Mouse (Mus musculus): Measurements from ENCODE around the gene Gstm5. TPM values are rescaled to one million over a fixed set of nuclear protein-coding genes. Genes with fewer than 3 reads are reported as not detected.
A peak's percentile ranks its signal among the peaks of the same experiment; 100 is the strongest.

Gene Gstm5
- polyA plus RNA-seq, 1 experiment, result 198 TPM

DNA sequence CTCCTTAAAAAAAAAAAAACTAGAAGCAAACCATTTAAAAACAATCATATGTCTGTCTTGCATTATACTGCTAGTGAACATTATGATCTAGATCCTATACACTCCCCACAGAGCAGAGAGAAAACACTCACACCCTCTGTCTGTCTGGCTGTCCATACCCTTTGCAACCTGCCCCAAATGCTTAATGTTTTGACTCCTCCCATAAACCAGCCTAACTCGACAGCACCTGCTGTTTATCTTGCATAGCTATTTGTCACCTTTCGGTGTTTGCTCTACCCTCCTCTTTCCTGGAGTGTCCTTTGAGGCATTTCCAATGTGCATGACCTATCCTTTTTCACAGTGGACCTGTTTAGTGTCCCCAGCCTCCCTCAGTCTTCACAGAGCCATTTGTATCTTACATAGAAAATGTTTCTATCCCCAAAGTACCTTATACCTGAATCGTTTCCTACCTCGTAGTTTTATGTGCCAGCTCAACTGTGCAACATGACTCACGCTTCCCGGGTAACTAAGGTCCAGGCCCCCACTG lies 364 bp upstream of the Gstm5 start:
- 6% methylated on average over 6 of the region's 6 CpGs for WGBS
- no peak for TF ChIP-seq POLR2A (IDR thresholded peaks at IDR 0.05; ENCODE audit: low read depth, low read length)
- no peak for TF ChIP-seq CTCF (conservative IDR thresholded peaks at IDR 0.05; ENCODE audit: insufficient read depth, insufficient read length, low read depth, low read length)
- H3K27me3 ChIP-seq (replicated peaks; ENCODE audit: control insufficient read depth, insufficient read depth, low read length), result no peaks in the 10 kb centered on the region
- H3K4me3 ChIP-seq (ENCODE audit: insufficient read depth, low read depth, low read length), result peak overlapping the region; percentile 68
- no peak for DNase-seq
- H3K27ac ChIP-seq (ENCODE audit: insufficient read depth, low read depth, low read length), result peak overlapping the region; percentile 26; the same call in 1 of the 2 replicates
- H3K36me3 ChIP-seq (ENCODE audit: control insufficient read depth, insufficient read depth, low read length), result no peaks in the 10 kb centered on the region
- peaks cover 20% of the 10 kb centered on the region; the same call in 1 of the 2 replicates for H3K4me1 ChIP-seq (ENCODE audit: control insufficient read depth, insufficient read depth, low read length)

- Histone ChIP-seq H3K4me3 (ENCODE audit: insufficient read depth, low read depth, low read length) (no peak overlapping the region), H3K27me3 (replicated peaks; ENCODE audit: control insufficient read depth, insufficient read depth, low read length) (no peaks in the 10 kb centered on the region), H3K27ac (ENCODE audit: insufficient read depth, low read depth, low read length) (peak overlapping the region; percentile 47), H3K4me1 (ENCODE audit: control insufficient read depth, insufficient read depth, low read length) (peaks cover 24% of the 10 kb centered on the region; the same call in 1 of the 2 replicates), H3K36me3 (ENCODE audit: control insufficient read depth, insufficient read depth, low read length) (no peaks in the 10 kb centered on the region)
- TF ChIP-seq POLR2A (IDR thresholded peaks at IDR 0.05; ENCODE audit: low read depth, low read length), result no peak
- TF ChIP-seq CTCF (conservative IDR thresholded peaks at IDR 0.05; ENCODE audit: insufficient read depth, insufficient read length, low read depth, low read length), result no peak
- peak; percentile 84 for DNase-seq
- 42% methylated on average over 13 of the region's 13 CpGs for WGBS
These were observed 3.1 kb downstream of the Gstm5 start for GRCm38 (mm10) chr3:107898691-107899090.

DNA sequence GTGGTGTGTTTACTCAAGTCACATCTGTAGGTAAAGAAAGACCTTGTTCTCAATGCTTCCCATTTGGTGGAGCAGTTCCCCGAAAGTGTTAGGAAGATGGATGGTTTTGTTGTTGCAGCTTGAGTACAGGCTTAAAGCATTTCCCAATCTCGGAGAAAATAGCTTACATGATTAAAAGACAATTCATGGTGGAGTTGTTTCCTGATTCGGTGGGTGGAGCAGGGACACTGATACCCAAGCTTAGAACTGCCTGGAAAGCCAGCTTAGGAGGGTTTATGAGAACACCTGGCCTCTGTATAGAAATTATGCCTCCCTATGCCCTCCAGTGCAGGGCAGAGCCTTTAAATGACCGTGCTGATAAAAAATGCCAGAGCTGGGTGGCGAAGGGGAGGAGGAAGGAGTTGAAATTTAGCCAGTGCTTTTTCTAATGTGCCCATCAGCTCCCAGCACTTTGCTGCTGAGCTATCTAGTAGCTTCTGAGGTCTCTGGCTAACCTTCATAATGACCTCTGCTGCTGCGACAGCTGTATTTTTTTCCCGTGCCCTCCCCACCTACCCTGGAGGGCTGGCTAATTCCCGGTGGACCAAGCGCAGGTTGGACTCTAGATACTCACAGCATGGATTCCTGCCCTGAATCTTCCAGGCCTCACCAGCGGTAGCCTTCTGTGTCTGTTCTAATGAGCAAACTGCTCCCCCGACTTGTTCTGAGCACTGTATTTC lies 5.5 kb downstream of the Gstm5 start:
- no peaks in the 10 kb centered on the region for H3K27me3 ChIP-seq (replicated peaks; ENCODE audit: control insufficient read depth, insufficient read depth, low read length)
- WGBS, result 30% methylated on average over 11 of the region's 11 CpGs
- peak overlapping the region; percentile 37; the same call in 1 of the 2 replicates for H3K27ac ChIP-seq (ENCODE audit: insufficient read depth, low read depth, low read length)
- no peaks in the 10 kb centered on the region for H3K36me3 ChIP-seq (ENCODE audit: control insufficient read depth, insufficient read depth, low read length)
- DNase-seq, result peak; percentile 67
- H3K4me3 ChIP-seq (ENCODE audit: insufficient read depth, low read depth, low read length), result no peak overlapping the region
- TF ChIP-seq CTCF (conservative IDR thresholded peaks at IDR 0.05; ENCODE audit: insufficient read depth, insufficient read length, low read depth, low read length) (no peak), POLR2A (IDR thresholded peaks at IDR 0.05; ENCODE audit: low read depth, low read length) (no peak)
- H3K4me1 ChIP-seq (ENCODE audit: control insufficient read depth, insufficient read depth, low read length), result peaks cover 19% of the 10 kb centered on the region; the same call in 1 of the 2 replicates

DNA sequence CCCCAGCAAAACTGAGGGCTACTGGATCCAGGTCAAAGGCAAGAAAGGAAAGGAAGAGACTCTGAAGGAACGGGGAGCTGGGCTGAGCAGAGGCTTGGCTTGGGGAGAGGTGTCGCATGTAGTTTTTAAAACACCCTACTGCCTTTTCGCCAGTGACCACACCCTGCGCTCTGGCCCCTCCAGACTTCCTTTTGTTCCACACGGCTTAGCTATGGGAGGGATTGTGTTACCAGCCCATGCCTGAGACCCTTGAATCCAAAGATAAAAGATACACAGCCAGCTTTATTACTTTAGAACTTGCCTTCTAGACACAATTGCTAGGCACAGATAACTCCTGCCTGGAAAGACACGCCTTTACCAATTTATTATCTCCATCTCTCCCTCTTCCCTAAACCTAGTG lies 10.3 kb downstream of the Gstm5 start:
- H3K4me3 ChIP-seq (ENCODE audit: insufficient read depth, low read depth, low read length), result no peak overlapping the region
- H3K27ac ChIP-seq (ENCODE audit: insufficient read depth, low read depth, low read length), result no peak overlapping the region
- H3K27me3 ChIP-seq (replicated peaks; ENCODE audit: control insufficient read depth, insufficient read depth, low read length), result no peaks in the 10 kb centered on the region
- DNase-seq, result no peak
- no peak for TF ChIP-seq CTCF (conservative IDR thresholded peaks at IDR 0.05; ENCODE audit: insufficient read depth, insufficient read length, low read depth, low read length)
- TF ChIP-seq POLR2A (IDR thresholded peaks at IDR 0.05; ENCODE audit: low read depth, low read length), result no peak
- peaks cover 5% of the 10 kb centered on the region; the same call in 1 of the 2 replicates for H3K4me1 ChIP-seq (ENCODE audit: control insufficient read depth, insufficient read depth, low read length)
- 73% methylated on average over 6 of the region's 6 CpGs for WGBS
- H3K36me3 ChIP-seq (ENCODE audit: control insufficient read depth, insufficient read depth, low read length), result no peaks in the 10 kb centered on the region

- Histone ChIP-seq H3K36me3 (ENCODE audit: control insufficient read depth, insufficient read depth, low read length) (no peaks in the 10 kb centered on the region), H3K27me3 (replicated peaks; ENCODE audit: control insufficient read depth, insufficient read depth, low read length) (no peaks in the 10 kb centered on the region), H3K4me3 (ENCODE audit: insufficient read depth, low read depth, low read length) (no peak overlapping the region), H3K4me1 (ENCODE audit: control insufficient read depth, insufficient read depth, low read length) (no peaks in the 10 kb centered on the region; the same call in 1 of the 2 replicates), H3K27ac (ENCODE audit: insufficient read depth, low read depth, low read length) (no peak overlapping the region)
- 78% methylated on average over 15 of the region's 15 CpGs for WGBS
- no peak for DNase-seq
- no peak for TF ChIP-seq POLR2A (IDR thresholded peaks at IDR 0.05; ENCODE audit: low read depth, low read length)
- TF ChIP-seq CTCF (conservative IDR thresholded peaks at IDR 0.05; ENCODE audit: insufficient read depth, insufficient read length, low read depth, low read length), result no peak
These were observed 21.1 kb downstream of the Gstm5 start for GRCm38 (mm10) chr3:107916674-107917073.

DNA sequence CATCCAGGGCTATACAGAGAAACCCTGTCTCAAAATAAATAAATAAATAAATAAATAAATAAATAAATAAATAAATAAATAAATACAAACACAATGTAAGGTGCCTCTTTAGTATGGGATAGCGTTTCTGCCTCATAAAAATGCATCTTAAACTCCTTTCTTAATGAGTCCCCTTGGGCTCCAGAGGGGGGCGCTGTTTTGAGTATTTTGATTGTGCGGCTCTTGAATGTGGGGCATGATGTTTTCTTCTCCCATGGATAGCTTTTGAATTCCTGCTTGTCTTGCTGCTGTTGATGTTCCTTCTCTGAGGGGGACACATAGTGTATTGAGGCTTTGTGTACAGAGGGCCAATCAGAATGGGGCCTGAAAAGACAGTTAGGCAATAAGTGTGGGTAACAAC lies 21.5 kb downstream of the Gstm5 start:
- no peak overlapping the region for H3K27ac ChIP-seq (ENCODE audit: insufficient read depth, low read depth, low read length)
- WGBS, result 75% methylated on average over 3 of the region's 3 CpGs
- H3K27me3 ChIP-seq (replicated peaks; ENCODE audit: control insufficient read depth, insufficient read depth, low read length), result no peaks in the 10 kb centered on the region
- H3K36me3 ChIP-seq (ENCODE audit: control insufficient read depth, insufficient read depth, low read length), result no peaks in the 10 kb centered on the region
- H3K4me3 ChIP-seq (ENCODE audit: insufficient read depth, low read depth, low read length), result no peak overlapping the region
- no peak for DNase-seq
- H3K4me1 ChIP-seq (ENCODE audit: control insufficient read depth, insufficient read depth, low read length), result no peaks in the 10 kb centered on the region; the same call in 1 of the 2 replicates
- TF ChIP-seq CTCF (conservative IDR thresholded peaks at IDR 0.05; ENCODE audit: insufficient read depth, insufficient read length, low read depth, low read length) (no peak), POLR2A (IDR thresholded peaks at IDR 0.05; ENCODE audit: low read depth, low read length) (no peak)

DNA sequence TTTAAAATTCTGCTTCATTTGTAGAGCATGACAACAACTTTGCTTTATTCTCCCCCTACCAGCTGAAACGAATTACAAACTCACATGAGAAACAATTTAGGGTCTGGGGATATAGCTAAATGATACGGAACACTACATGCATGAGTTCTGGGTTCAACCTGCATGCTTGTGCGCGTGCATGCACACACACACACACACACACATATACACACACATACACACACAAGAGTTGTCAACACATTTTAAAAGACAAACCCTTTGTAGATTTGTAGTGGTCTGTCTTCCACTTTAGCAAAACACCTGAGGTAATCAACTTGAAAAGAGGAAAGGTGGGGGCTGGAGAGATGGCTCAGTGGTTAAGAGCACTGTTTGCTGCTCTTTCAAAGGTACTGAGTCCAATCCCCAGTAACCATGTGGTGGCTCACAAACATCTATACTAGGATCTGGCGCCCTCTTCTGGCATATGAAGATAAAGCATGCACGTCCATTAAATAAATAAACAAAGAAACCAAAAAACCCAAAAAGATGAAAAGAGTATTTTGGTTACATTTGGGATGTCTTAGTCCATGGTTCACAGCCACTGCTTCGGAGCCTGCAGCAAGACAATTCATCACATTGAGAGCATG lies 22.3 kb downstream of the Gstm5 start:
- H3K27me3 ChIP-seq (replicated peaks; ENCODE audit: control insufficient read depth, insufficient read depth, low read length), result no peaks in the 10 kb centered on the region
- no peak overlapping the region for H3K4me3 ChIP-seq (ENCODE audit: insufficient read depth, low read depth, low read length)
- peak; percentile 37 for TF ChIP-seq CTCF (conservative IDR thresholded peaks at IDR 0.05; ENCODE audit: insufficient read depth, insufficient read length, low read depth, low read length)
- TF ChIP-seq POLR2A (IDR thresholded peaks at IDR 0.05; ENCODE audit: low read depth, low read length), result no peak
- H3K27ac ChIP-seq (ENCODE audit: insufficient read depth, low read depth, low read length), result no peak overlapping the region
- peak; percentile 78 for DNase-seq
- no peaks in the 10 kb centered on the region for H3K36me3 ChIP-seq (ENCODE audit: control insufficient read depth, insufficient read depth, low read length)
- H3K4me1 ChIP-seq (ENCODE audit: control insufficient read depth, insufficient read depth, low read length), result no peaks in the 10 kb centered on the region; the same call in 1 of the 2 replicates
- 52% methylated on average over 7 of the region's 7 CpGs for WGBS

Measured in kidney, adult 2 months (tissue).